Mouse (Mus musculus): ENCODE data around the gene Cmtm1. TPM values are rescaled to one million over a fixed set of nuclear protein-coding genes. Genes with fewer than 3 reads are reported as not detected.

Cmtm1 gene
- polyA plus RNA-seq (2015; fragmentation: Illumina TruSeq; extraction: RNeasy Lipid Tissue Mini Kit (QIAGEN cat#74804); ENCODE audit: low read depth, low replicate concordance): not detected

GRCm38 (mm10) chr8:104309441-104310155, at the start of gene Cmtm1, which contains the start of gene Gm45711:
Gene Cmtm1, minus strand, starts transcription at chr8:104310145.
Gene Gm45711, minus strand, starts transcription at chr8:104310081.

DNA sequence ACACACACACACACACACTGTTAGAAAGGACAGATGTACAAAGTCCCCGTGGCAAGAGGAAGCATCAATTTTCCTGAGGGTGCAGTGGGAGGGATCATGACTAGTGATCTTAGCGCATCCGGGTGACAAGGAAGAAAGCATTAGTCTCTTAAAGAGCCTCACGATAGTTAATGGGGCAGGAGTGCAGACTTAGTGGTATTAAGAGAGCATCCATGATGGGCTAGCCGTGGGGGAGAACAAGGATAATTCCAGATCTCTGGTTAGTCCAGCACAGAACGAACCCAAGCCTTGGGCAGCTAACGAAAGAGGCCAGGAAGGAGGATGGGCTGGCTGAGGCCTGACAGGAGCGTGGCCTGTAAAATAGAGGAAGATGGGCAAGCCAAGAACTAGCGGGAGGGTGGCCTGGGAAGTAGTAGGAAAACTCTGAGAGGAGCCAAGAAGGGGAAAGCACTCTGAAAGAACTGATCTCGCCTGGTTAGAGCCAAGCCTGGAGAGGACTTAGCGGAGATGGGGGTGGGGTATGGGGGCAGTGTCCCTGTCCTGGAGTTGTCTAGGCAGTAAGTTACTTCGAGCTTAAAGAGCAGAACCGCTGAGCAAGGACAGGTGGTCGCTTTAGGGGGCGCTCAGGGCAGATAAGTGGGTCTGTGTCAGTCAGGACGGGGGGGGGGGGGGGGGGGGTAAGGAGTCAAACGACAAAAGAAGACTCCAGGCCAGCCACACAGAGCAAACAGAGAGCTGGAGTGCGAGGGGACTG, 29.5 kb upstream of the Cmtm1 start, which contains the start of gene Cmtm3:
Gene Cmtm3, plus strand, starts transcription at position 182 of the 754 bp plus-strand sequence.

GRCm38 (mm10) chr8:104321930-104322329, 12.0 kb upstream of the Cmtm1 start, which contains the start of gene Cmtm2b:
Gene Cmtm2b, plus strand, starts transcription at chr8:104322230.

GRCm38 (mm10) chr8:104321267-104321666, 11.3 kb upstream of the Cmtm1 start, which contains the start of gene Gm11020:
Gene Gm11020, plus strand, starts transcription at chr8:104321567.

GRCm38 (mm10) chr8:104293081-104293480, 16.9 kb downstream of the Cmtm1 start, which contains the start of gene Cmtm2a:
Gene Cmtm2a, minus strand, starts transcription at chr8:104293181.

DNA sequence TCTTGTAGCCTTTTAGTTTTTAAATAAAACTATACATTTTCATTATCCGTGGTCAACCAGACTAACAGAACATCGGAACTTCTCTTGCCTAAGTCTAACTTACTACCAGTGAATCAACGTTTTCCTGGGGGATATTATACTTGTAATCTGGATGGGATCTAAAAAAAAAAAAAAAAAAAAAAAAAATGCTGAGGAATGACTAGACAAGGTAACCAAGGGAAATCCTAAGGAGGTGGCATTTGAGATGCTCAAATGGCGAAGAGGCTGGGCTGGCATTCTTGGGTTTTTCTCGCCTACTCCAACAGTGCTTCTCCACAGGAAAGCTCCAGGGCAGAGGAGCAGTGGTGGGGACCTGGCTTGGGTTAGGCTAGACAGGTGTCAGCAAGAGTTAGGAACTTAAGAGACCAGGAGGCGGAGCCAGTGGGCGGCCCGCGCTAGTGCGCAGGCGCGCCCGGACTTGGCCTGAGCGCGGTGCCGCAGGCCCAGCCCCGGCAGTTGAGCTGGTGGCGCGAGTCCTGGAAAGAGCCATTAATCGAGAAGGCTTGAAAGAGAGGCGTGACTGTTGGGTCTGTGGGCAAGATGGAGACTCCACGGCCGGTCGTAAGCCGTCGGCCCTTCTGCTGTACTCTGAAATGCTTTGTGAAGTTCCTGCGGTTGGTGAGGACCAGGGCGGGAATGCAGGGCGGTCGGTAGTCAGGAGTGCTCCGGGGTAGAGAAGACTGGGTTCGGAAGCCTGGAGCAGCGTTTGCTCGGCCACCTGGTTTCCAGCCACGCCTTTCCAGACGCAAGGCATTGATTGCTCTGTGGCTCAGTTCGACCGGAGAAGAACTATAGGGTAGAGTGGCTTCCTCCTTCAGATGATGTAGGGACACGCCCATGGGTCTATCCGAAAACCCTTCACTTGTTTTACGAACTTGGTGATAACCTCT, 59.2 kb downstream of the Cmtm1 start, which contains the start of gene Cklf:
Gene Cklf, plus strand, starts transcription at position 423 of the 929 bp plus-strand sequence.

GRCm38 (mm10) chr8:104248276-104248675, 61.7 kb downstream of the Cmtm1 start, which contains the start of gene Tk2:
Gene Tk2, minus strand, starts transcription at chr8:104248558.

Other genes starting within 250 kb of the Cmtm1 start
- 9.8 TPM for gene Cdh5, start 208.5 kb downstream of the Cmtm1 start, polyA plus RNA-seq (2015; fragmentation: Illumina TruSeq; extraction: RNeasy Lipid Tissue Mini Kit (QIAGEN cat#74804); ENCODE audit: low read depth, low replicate concordance)
- 10.8 TPM for gene Bean1, start 139.7 kb downstream of the Cmtm1 start, polyA plus RNA-seq (2015; fragmentation: Illumina TruSeq; extraction: RNeasy Lipid Tissue Mini Kit (QIAGEN cat#74804); ENCODE audit: low read depth, low replicate concordance)
- gene Tk2, start 61.6 kb downstream of the Cmtm1 start, polyA plus RNA-seq (2015; fragmentation: Illumina TruSeq; extraction: RNeasy Lipid Tissue Mini Kit (QIAGEN cat#74804); ENCODE audit: low read depth, low replicate concordance): 40.2 TPM
- 8.0 TPM for gene Cklf, start 59.3 kb downstream of the Cmtm1 start, polyA plus RNA-seq (2015; fragmentation: Illumina TruSeq; extraction: RNeasy Lipid Tissue Mini Kit (QIAGEN cat#74804); ENCODE audit: low read depth, low replicate concordance)
- not detected for gene Cmtm2a, start 17.0 kb downstream of the Cmtm1 start, polyA plus RNA-seq (2015; fragmentation: Illumina TruSeq; extraction: RNeasy Lipid Tissue Mini Kit (QIAGEN cat#74804); ENCODE audit: low read depth, low replicate concordance)
- gene Gm45711, start 64 bp downstream of the Cmtm1 start, polyA plus RNA-seq (2015; fragmentation: Illumina TruSeq; extraction: RNeasy Lipid Tissue Mini Kit (QIAGEN cat#74804); ENCODE audit: low read depth, low replicate concordance): not detected
- not detected for gene Gm11020, start 11.4 kb upstream of the Cmtm1 start, polyA plus RNA-seq (2015; fragmentation: Illumina TruSeq; extraction: RNeasy Lipid Tissue Mini Kit (QIAGEN cat#74804); ENCODE audit: low read depth, low replicate concordance)
- gene Cmtm2b, start 12.1 kb upstream of the Cmtm1 start, polyA plus RNA-seq (2015; fragmentation: Illumina TruSeq; extraction: RNeasy Lipid Tissue Mini Kit (QIAGEN cat#74804); ENCODE audit: low read depth, low replicate concordance): not detected
- 12.5 TPM for gene Cmtm3, start 29.3 kb upstream of the Cmtm1 start, polyA plus RNA-seq (2015; fragmentation: Illumina TruSeq; extraction: RNeasy Lipid Tissue Mini Kit (QIAGEN cat#74804); ENCODE audit: low read depth, low replicate concordance)
- gene Cmtm4, start 85.7 kb upstream of the Cmtm1 start, polyA plus RNA-seq (2015; fragmentation: Illumina TruSeq; extraction: RNeasy Lipid Tissue Mini Kit (QIAGEN cat#74804); ENCODE audit: low read depth, low replicate concordance): 43.4 TPM
- gene Dync1li2, start 132.9 kb upstream of the Cmtm1 start, polyA plus RNA-seq (2015; fragmentation: Illumina TruSeq; extraction: RNeasy Lipid Tissue Mini Kit (QIAGEN cat#74804); ENCODE audit: low read depth, low replicate concordance): 132 TPM
- gene Terb1, start 199.8 kb upstream of the Cmtm1 start, polyA plus RNA-seq (2015; fragmentation: Illumina TruSeq; extraction: RNeasy Lipid Tissue Mini Kit (QIAGEN cat#74804); ENCODE audit: low read depth, low replicate concordance): 0.57 TPM
- gene Nae1, start 224.5 kb upstream of the Cmtm1 start, polyA plus RNA-seq (2015; fragmentation: Illumina TruSeq; extraction: RNeasy Lipid Tissue Mini Kit (QIAGEN cat#74804); ENCODE audit: low read depth, low replicate concordance): 82.2 TPM
- gene Car7, start 224.5 kb upstream of the Cmtm1 start, polyA plus RNA-seq (2015; fragmentation: Illumina TruSeq; extraction: RNeasy Lipid Tissue Mini Kit (QIAGEN cat#74804); ENCODE audit: low read depth, low replicate concordance): 24.0 TPM

Data from brain, adult 10 weeks (tissue).